Mouse (Mus musculus): ENCODE data around the gene Atp6v0a2. TPM values are rescaled to one million over a fixed set of nuclear protein-coding genes. Genes with fewer than 3 reads are reported as not detected.
A peak's percentile ranks its signal among the peaks of the same experiment; 100 is the strongest.

Gene Atp6v0a2
- 24.5 and 29.7 TPM in 2 replicates for total RNA-seq (2012; rRNA removed)

DNA sequence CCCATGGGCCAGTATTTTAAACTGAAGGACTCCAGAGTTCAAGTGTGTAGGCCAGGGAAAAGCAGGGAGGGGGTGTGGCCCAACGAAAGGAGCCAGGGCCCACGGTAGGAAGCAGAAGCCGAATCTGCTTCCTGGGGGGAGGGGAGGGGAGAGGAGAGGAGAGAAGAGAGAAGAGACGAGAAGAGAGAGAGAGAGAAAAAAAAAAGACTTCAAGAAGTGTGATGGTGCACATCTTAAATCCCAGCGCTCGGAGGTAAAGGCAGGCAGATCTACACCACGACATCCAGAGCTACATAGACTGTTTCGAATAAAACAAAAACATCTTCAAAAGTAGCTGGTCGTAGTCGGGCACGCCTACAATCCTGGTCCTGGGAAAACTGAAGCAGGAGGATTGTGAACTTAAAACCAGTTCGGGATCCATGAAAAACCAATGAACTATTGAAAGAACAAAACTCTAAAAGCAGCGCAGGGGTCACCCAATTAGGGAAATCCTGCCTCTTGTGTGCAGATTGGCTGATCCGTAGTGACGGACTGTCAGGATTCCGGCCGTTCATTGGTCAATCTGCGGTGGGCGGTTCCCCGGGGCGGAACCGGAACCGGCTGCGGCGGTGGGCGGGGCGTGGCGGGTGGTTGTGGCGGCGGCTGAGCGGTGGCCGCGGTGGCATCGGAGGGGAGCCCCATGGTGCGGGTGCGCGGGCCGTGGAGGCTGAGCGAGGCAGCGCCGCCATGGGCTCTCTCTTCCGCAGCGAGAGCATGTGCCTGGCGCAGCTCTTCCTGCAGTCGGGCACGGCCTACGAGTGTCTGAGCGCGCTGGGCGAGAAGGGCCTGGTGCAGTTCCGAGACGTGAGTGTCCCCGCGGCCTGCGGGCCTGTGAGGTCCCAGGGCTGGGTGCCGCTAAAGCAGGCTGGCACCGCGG is at the start of gene Atp6v0a2:
TSS of gene Atp6v0a2 (plus strand) at position 129 of the 916 bp plus-strand sequence.
- Histone ChIP-seq H3K4me3 (ENCODE audit: insufficient read depth in 1 of 2, low read depth in 1 of 2, low read length in 2 of 2, poor library complexity in 1 of 2, severe bottlenecking in 1 of 2) (peak within 1 kb of the TSS; percentile 83 to 94), H3K9ac (ENCODE audit: insufficient read depth, low read depth, low read length, poor library complexity, severe bottlenecking) (peak within 1 kb of the TSS; percentile 91), H3K9me3 (ENCODE audit: control insufficient read depth, insufficient read depth, low read depth, low read length) (no peaks in the 10 kb centered on the region), H3K36me3 (ENCODE audit: control insufficient read depth, insufficient read depth, low read length, poor library complexity, severe bottlenecking) (peaks cover 5% of the 10 kb centered on the region; the same call in 1 of the 2 replicates), H3K4me1 (ENCODE audit: control insufficient read depth in 2 of 2, insufficient read depth in 2 of 2, low read length in 2 of 2, poor library complexity in 1 of 2) (peaks cover 0 to 7% of the 10 kb centered on the region in 2 experiments; a peak in 1 of 4 replicates), H3K27ac (ENCODE audit: insufficient read depth, low read depth, low read length, poor library complexity, severe bottlenecking) (no peak within 1 kb of the TSS)
- DNase-seq (ENCODE audit: low read depth, low spot score) = peak; percentile 72
- in situ Hi-C loops (cut with MboI; ENCODE audit: low sequenced_read_pairs in 2 of 2, unreplicated experiment in 2 of 2) = no loop called here
- TF ChIP-seq HCFC1 (IDR thresholded peaks at IDR 0.05; ENCODE audit: borderline replicate concordance, insufficient read depth, low read length) (no peak), ZC3H11A (IDR thresholded peaks at IDR 0.05; ENCODE audit: borderline replicate concordance, low read depth, low read length) (no peak), CHD2 (IDR thresholded peaks at IDR 0.05; ENCODE audit: low read depth, low read length) (0 out of 2 replicates have a peak, but pooled peaks have one; percentile 11), MAFK (IDR thresholded peaks at IDR 0.05; ENCODE audit: insufficient read depth, low read depth, low read length) (no peak)

DNA sequence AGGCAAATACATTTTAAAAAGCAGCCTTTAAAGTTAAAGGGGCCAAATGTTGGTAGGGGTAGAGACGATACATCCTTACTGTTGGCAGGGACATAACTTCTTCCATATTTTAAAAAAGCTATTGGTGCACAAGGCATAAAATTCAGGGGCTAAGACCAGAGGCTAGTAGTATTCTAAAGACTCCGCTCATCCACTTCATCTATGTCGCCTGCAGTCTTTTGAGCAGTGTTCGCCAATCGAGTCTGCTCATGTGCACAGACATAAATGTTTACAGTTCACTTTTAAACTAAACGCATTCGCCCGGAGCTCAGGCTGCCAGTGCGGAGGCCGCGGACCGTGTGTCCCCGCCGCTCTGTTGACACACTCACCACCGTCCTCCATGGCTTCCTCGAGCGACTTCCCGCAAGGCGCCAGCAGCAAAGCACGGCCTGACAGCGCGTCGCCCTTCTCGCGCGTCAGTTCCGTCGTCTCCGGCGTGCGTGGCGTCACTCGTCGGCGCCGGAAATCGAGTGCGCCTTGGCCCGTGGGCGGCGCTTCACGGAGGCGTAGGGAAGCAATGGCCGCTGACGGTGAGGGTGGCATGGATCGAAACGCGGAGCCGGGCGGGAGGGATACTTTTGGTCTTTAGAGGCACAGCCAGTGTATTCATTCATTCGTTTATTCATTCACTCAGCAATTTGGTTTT is 49.6 kb upstream of the Atp6v0a2 start, which contains the start of the genes Eif2b1 and Gtf2h3:
TSS of gene Eif2b1 (minus strand) at position 499 of the 685 bp plus-strand sequence.
TSS of gene Gtf2h3 (plus strand) at position 508 of the 685 bp plus-strand sequence.
- H3K27ac ChIP-seq (ENCODE audit: insufficient read depth, low read depth, low read length, poor library complexity, severe bottlenecking) = no peak within 1 kb of the TSS

DNA sequence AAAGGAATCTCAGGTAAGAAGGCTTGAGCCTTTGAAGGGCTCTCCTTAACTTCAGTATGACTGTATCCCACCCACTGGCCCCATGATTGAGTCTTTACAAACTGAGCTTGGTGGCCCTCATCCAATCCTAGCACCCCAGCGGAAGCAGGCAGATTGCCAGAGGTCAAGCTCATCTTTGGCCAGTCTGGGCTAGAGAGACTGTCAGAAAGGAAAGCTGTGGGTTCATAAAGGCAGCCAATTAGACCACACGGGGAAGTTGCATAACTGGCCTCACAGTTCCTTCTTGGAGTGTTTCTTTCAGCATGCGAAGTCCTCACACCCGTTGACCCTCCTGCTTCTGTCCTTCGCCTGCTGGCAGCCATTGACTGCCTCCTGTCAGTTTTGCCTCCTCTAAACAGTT is 45.9 kb upstream of the Atp6v0a2 start:
- Histone ChIP-seq H3K36me3 (ENCODE audit: control insufficient read depth, insufficient read depth, low read length, poor library complexity, severe bottlenecking) (peaks cover 22% of the 10 kb centered on the region), H3K27ac (ENCODE audit: insufficient read depth, low read depth, low read length, poor library complexity, severe bottlenecking) (no peak overlapping the region), H3K4me1 (ENCODE audit: control insufficient read depth in 2 of 2, insufficient read depth in 2 of 2, low read length in 2 of 2, poor library complexity in 1 of 2) (peaks cover 0 to 4% of the 10 kb centered on the region in 2 experiments; a peak in 2 of 4 replicates), H3K9ac (ENCODE audit: insufficient read depth, low read depth, low read length, poor library complexity, severe bottlenecking) (no peak overlapping the region), H3K4me3 (ENCODE audit: insufficient read depth in 1 of 2, low read depth in 1 of 2, low read length in 2 of 2, poor library complexity in 1 of 2, severe bottlenecking in 1 of 2) (no peak overlapping the region), H3K9me3 (ENCODE audit: control insufficient read depth, insufficient read depth, low read depth, low read length) (no peaks in the 10 kb centered on the region)
- DNase-seq (ENCODE audit: low read depth, low spot score) = no peak
- TF ChIP-seq MAFK (IDR thresholded peaks at IDR 0.05; ENCODE audit: insufficient read depth, low read depth, low read length) = no peak
- no peak for TF ChIP-seq CHD2 (IDR thresholded peaks at IDR 0.05; ENCODE audit: low read depth, low read length)
- no peak for TF ChIP-seq HCFC1 (IDR thresholded peaks at IDR 0.05; ENCODE audit: borderline replicate concordance, insufficient read depth, low read length)
- no peak for TF ChIP-seq ZNF384 (IDR thresholded peaks at IDR 0.05; ENCODE audit: low read depth, low read length)
- in situ Hi-C loops (cut with MboI; ENCODE audit: low sequenced_read_pairs in 2 of 2, unreplicated experiment in 2 of 2) = no loop called here

More for the DNA sequence above, 49.6 kb upstream of the Atp6v0a2 start, which contains the start of the genes Eif2b1 and Gtf2h3:
- DNase-seq (ENCODE audit: low read depth, low spot score) = peak; percentile 79
- in situ Hi-C loops (cut with MboI; ENCODE audit: low sequenced_read_pairs in 2 of 2, unreplicated experiment in 2 of 2) = no loop called here
- Histone ChIP-seq H3K4me3 (ENCODE audit: insufficient read depth in 1 of 2, low read depth in 1 of 2, low read length in 2 of 2, poor library complexity in 1 of 2, severe bottlenecking in 1 of 2) (peak within 1 kb of the TSS; percentile 86 to 88), H3K4me1 (ENCODE audit: control insufficient read depth in 2 of 2, insufficient read depth in 2 of 2, low read length in 2 of 2, poor library complexity in 1 of 2) (peaks cover 0 to 4% of the 10 kb centered on the region in 2 experiments; a peak in 2 of 4 replicates), H3K36me3 (ENCODE audit: control insufficient read depth, insufficient read depth, low read length, poor library complexity, severe bottlenecking) (peaks cover 29% of the 10 kb centered on the region), H3K9ac (ENCODE audit: insufficient read depth, low read depth, low read length, poor library complexity, severe bottlenecking) (peak within 1 kb of the TSS; percentile 83), H3K9me3 (ENCODE audit: control insufficient read depth, insufficient read depth, low read depth, low read length) (no peaks in the 10 kb centered on the region; the same call in 1 of the 2 replicates)
- TF ChIP-seq ZNF384 (IDR thresholded peaks at IDR 0.05; ENCODE audit: low read depth, low read length) (no peak), HCFC1 (IDR thresholded peaks at IDR 0.05; ENCODE audit: borderline replicate concordance, insufficient read depth, low read length) (peak; percentile 87), ZC3H11A (IDR thresholded peaks at IDR 0.05; ENCODE audit: borderline replicate concordance, low read depth, low read length) (peak; percentile 54; the same call in 1 of the 2 replicates)

DNA sequence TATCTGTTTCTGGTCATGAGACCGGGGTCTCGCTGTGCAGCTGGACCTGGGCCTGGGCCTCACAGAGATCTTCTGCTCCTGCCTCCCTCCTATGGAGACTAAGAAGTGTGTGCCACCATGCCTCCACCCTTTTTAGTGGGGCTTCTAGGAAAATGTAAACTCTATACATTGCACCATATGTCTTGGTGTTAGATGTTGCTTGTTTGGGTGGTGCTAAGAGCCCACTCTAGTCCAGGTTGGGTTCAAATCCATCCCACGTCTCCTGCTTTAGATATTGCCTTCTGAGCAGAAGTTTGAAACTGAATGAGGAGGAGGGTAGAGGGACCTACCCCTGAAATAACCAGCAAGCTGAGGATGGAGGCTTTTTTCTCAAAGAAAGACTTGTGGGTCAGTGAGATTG is 35.6 kb upstream of the Atp6v0a2 start:
- H3K27ac ChIP-seq (ENCODE audit: insufficient read depth, low read depth, low read length, poor library complexity, severe bottlenecking) = no peak overlapping the region
- H3K9ac ChIP-seq (ENCODE audit: insufficient read depth, low read depth, low read length, poor library complexity, severe bottlenecking) = no peak overlapping the region
- TF ChIP-seq ZC3H11A (IDR thresholded peaks at IDR 0.05; ENCODE audit: borderline replicate concordance, low read depth, low read length) = no peak
- no peaks in the 10 kb centered on the region for H3K9me3 ChIP-seq (ENCODE audit: control insufficient read depth, insufficient read depth, low read depth, low read length)
- in situ Hi-C loops (cut with MboI; ENCODE audit: low sequenced_read_pairs in 2 of 2, unreplicated experiment in 2 of 2) = no loop called here
- no peaks in the 10 kb centered on the region for H3K4me1 ChIP-seq (ENCODE audit: control insufficient read depth in 2 of 2, insufficient read depth in 2 of 2, low read length in 2 of 2, poor library complexity in 1 of 2)
- H3K36me3 ChIP-seq (ENCODE audit: control insufficient read depth, insufficient read depth, low read length, poor library complexity, severe bottlenecking) = peaks cover 22% of the 10 kb centered on the region
- no peak overlapping the region for H3K4me3 ChIP-seq (ENCODE audit: insufficient read depth in 1 of 2, low read depth in 1 of 2, low read length in 2 of 2, poor library complexity in 1 of 2, severe bottlenecking in 1 of 2)
- DNase-seq (ENCODE audit: low read depth, low spot score) = no peak

Data from ES-E14 (cell line).